In the genomic region with DNA sequence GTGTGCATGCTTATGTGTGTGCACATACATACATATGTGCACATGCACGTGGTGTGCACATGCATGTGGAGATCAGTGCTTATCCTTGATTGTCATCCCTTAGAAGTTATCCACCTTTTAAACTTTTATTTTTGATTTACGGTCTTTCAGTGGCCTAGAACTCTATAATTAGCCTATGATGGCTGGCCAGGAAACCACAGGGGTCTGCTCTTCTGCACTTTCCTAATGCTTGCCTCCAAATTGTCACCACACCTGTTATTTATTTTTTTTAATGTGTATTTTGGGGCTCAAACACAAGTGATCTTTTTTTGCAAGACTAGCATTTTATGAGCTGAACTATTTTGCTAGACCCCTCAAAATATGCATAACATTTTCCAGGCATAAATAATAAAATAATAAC, we compare ENCODE assay signal across 21 mouse cellular contexts.
"Had no signal": no experiment of that assay in that cellular context is flagged by ENCODE, and none has a peak within 500 bp of the region (broad histone marks: within the 10 kb centered on the region; RNA-seq: fewer than 3 reads in every experiment).

No protein-coding gene starts in this region.

- ATAC-seq: hindbrain, embryonic 16.5 days; hindbrain, postnatal 0 days; inflammation-experienced regulatory T-cells, adult 6 months; intestine, embryonic 15.5 days; intestine, embryonic 16.5 days; intestine, postnatal 0 days had no signal

- DNase-seq: heart, postnatal 14 days; heart, postnatal 36 days; heart, postnatal 4 days; kidney, adult 11 months; kidney, adult 18-20 months; kidney, adult 2 months; kidney, adult 8-10 months; kidney, adult 9 months; kidney, postnatal 10 days; kidney, postnatal 14 days; kidney, postnatal 25 days; kidney, postnatal 36 days; kidney, postnatal 4 days; layer of hippocampus, adult 9-11 months; layer of hippocampus, postnatal 36 days had no signal
